Mouse (Mus musculus) thymus, postnatal 4 days (tissue): ENCODE results near the gene Rtn4rl1.
"Not testable (repeated sequence)": the region's sequence is repeated elsewhere in the genome, so short reads cannot be mapped to it uniquely, and the experiment has no call there.

Experiments
- DNase-seq: peaks from one replicate; pipeline ENCODE4 v3.0.0; 2021

Rtn4rl1 gene

GRCm38 (mm10) chr11:75280066-75280410 lies 86.5 kb downstream of the Rtn4rl1 start:
- DNase-seq = no peak

GRCm38 (mm10) chr11:75280435-75281001 lies 86.9 kb downstream of the Rtn4rl1 start:
- peak; percentile 35 for DNase-seq

- DNase-seq = peak; percentile 41
Measured at GRCm38 (mm10) chr11:75281380-75282256, 88.0 kb downstream of the Rtn4rl1 start.

DNA sequence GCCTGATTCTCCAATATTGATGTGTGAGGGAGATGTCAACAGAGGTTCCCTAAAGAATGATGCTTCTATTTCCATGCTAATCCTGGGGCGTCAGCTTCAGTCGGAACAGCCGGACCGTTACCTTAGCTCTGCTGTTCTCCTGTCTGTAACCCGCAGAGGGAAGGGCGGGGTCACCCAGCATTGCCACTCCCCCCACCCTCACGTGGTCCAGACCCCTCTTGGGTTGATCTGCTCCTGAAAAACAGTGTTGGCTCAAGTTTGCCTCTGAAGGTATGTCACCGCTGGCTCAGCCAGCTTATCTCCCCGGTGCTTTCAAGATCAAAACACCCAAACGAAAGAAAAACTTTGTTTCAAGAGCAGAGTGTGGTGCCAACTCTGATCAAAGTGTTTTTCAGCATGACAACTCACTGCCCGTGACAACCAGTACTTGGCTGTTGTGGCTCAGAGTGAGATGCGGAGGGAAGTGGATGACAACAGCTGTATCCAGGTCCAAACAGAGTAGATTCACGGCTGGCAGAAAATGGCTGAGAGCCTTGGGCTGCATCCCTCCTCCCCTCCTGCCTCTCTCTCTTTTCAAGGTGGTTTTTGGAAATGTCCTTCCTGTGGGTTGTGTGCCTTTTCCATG lies 89.0 kb downstream of the Rtn4rl1 start:
- DNase-seq = peak; percentile 85

- not testable (repeated sequence) for DNase-seq
Measured at GRCm38 (mm10) chr11:75283784-75284183, 90.2 kb downstream of the Rtn4rl1 start.

GRCm38 (mm10) chr11:75285893-75286467 lies 92.4 kb downstream of the Rtn4rl1 start:
- DNase-seq = no peak

- no peak for DNase-seq
Measured at GRCm38 (mm10) chr11:75286868-75287267, 93.3 kb downstream of the Rtn4rl1 start.

DNA sequence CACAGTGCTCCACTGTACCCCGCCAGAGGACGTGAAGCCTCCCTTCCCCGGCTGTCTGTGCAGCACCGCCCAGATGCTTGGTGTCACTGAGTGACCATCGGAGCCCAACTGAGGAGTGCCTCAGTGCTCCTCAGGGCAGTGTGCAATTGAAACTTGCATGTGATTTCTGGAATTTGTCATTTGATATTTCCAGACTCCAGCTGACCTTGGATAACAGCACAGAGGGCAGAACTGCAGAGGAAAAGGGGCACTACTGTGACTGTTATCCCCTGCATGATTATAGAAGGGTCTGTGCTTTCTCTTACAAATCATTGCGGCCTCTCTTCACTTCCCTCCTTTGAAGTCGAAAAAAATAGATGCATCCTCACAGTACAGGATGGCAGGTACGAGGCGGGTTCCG lies 94.4 kb downstream of the Rtn4rl1 start:
- no peak for DNase-seq

- DNase-seq = no peak
Measured at GRCm38 (mm10) chr11:75288517-75288916, 94.9 kb downstream of the Rtn4rl1 start.

DNA sequence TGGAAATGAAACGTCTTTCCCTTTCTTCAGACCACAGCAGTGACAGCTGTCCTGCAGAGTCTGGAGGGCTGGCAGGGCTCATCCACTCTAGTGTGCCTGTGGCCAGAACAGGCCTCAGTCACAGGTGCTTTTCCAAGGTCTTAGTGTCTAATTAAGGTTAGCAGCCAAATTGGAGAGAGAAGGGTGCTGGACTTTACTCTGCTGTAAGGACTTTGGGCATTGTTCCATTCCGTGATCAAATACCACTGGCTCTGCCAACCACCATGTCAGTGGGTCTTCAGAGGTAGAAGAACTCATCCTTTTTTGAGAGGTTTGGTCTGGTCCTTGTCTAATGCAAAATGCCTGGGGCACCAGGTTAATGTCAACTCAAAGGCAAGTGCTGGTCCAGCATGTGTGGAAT lies 95.5 kb downstream of the Rtn4rl1 start:
- DNase-seq = no peak

- peak; percentile 91 for DNase-seq
Measured at GRCm38 (mm10) chr11:75290566-75291271, 97.1 kb downstream of the Rtn4rl1 start.

DNA sequence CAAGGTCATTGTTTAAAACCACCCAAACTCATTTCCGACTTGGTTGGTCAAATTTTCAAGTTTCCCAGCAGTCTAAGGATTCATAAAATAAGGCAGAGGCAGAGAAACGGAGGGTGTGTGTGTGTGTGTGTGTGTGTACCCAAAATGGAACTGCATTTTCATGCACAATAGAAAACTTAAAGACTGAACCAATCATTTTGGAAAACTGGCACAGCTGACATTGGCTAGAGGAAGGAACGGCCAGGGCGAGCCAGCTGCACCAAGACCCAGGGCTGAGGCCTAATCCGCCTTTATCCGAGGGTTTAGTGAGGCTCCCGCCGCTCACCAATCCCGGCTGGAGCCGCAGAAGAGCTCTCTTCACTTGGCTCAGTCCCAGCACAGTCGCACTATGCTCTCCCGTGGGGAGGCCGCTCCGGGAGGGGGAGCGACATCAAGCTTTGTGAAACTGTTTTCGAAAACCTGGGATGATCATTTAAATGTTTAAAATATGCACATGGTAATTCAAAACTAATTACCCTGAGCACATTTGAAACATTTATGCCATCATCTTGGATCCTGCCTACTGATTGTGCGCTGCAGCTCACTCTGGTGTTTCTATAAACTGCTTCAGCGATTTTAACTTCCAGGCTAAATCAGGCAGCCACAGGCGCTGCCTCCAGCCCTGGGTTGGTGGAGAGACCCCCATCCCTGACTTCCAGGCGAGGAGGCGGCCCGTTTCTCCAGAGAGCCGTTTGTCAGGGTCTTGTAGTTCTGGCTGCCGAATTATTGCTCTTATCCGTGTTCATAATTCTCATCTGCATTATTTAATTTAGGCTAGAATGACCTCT lies 98.0 kb downstream of the Rtn4rl1 start:
- DNase-seq = no peak

GRCm38 (mm10) chr11:75292281-75292680 lies 98.7 kb downstream of the Rtn4rl1 start:
- DNase-seq = no peak

- DNase-seq = no peak
Measured at GRCm38 (mm10) chr11:75293852-75294361, 100.3 kb downstream of the Rtn4rl1 start.

DNA sequence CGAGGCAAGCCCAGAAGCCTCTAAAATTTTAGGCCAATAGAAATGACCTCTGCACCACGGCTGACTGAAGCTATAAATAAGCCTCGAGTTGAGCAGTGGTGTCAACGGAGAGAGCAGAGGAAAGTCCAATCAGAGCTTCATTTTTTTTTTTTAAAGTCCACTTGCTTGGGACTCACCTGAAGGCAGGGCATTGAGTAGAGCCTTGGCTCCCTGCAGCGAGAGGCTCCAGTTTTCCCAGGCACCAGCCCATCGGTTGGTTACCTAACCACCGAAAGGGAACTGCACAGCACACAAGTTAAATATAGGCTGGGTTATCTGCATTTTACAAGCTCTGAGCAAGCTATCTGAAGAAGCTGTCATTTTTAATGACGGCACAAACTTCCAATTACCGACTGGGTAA lies 101.3 kb downstream of the Rtn4rl1 start:
- no peak for DNase-seq

GRCm38 (mm10) chr11:75295534-75295933 lies 102.0 kb downstream of the Rtn4rl1 start:
- DNase-seq = not testable (repeated sequence)

DNA sequence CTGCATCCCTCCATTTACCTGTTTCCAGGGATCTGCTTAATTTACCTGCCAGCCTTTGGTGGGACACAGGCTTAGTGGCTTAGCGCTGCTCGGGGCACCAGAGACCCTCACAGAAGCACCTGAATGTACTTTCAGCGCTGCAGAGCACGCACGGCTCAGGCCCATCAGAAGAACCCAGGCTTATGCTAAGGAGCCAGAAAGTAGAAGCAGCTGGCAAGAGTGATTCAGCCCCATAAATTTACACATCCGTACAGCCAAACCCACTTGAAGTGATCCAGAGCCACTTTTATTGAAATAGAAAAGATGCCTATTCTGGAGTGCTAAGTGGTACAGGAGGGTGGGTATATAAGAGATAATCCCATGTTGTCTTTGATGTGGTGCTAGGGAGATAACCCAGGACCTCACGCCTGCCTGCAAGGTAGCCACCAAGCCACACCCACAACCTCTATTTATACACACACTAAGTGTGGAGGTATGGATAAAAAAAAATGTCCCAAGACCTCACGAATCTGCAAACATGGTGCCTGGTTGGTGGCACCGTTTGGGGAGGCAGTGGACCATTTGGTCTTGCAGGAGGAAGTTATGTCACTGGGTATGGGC lies 102.9 kb downstream of the Rtn4rl1 start:
- DNase-seq = no peak

DNA sequence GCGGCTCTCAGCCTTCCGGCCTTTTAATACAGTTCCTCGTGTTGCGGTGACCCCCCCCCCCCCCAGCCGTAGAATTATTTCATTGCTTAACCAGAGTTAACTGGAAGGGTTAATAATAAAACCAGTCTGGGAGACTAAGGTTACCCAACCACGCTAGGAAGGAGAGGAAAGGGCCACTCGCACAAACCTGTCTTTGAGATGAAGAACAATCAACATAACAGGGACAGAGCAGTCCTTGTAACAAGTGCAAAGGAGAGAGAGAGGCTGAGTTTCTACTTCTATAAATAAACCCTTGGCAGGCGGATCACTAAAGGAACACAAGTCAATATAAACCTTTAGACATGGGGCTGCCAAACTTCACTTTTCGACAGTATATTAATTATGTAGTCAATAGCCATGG lies 104.0 kb downstream of the Rtn4rl1 start:
- no peak for DNase-seq

GRCm38 (mm10) chr11:75298491-75298890 lies 104.9 kb downstream of the Rtn4rl1 start:
- DNase-seq = no peak

DNA sequence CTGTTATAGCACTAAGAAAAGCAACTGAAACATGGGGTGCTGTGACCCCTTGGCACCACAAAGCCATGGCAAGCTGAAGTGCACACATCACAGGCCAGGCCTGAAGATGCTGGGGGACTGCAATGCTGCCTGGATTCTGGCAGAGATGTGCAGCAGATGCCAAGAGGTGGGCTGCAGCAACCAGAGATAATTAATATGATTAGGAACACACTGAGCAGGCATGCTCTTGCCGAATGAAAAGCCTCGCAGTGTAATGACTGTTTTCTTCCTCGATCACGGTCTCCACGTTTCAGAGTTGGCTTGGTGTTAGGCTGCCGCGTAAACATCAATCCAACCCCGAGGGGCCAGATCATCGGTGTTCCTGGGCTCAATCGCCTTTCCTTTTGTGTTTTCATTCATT lies 106.2 kb downstream of the Rtn4rl1 start:
- no peak for DNase-seq

DNA sequence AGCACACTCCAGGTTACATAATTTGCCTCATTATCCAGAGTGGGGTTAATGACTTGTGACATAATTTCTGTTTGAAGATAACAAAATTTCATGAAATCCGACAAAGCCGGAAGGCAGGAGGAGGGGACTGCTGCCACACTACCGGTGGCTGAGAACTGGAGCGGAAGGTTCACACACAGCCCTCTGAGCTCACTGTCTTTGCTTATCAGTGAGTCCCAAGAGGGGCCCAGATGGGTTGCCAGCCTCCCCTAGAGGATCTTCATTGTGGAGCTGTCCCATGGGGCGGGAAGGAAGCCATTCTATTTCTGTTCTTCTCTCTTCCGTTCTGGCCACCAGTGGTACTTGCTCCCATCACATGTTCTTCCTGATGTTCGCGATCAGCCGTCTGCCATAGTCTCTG lies 107.4 kb downstream of the Rtn4rl1 start:
- no peak for DNase-seq
